Mouse (Mus musculus): ENCODE measurements around the gene Gpr3.

The Gpr3 gene

GRCm38 (mm10) chr4:133197801-133198286, 14.5 kb downstream of the Gpr3 start:
- DNase-seq = peak; percentile 61 to 77

- no peak for DNase-seq
Observed at GRCm38 (mm10) chr4:133197355-133197754, 15.0 kb downstream of the Gpr3 start.

- peak; percentile 49 to 64 for DNase-seq
Observed at GRCm38 (mm10) chr4:133196852-133197251, 15.5 kb downstream of the Gpr3 start.

GRCm38 (mm10) chr4:133196136-133196535, 16.2 kb downstream of the Gpr3 start:
- no peak for DNase-seq

- DNase-seq = no peak
Observed at GRCm38 (mm10) chr4:133195014-133195413, 17.3 kb downstream of the Gpr3 start.

- DNase-seq = no peak
Observed at GRCm38 (mm10) chr4:133194482-133194881, 17.9 kb downstream of the Gpr3 start.

GRCm38 (mm10) chr4:133189396-133189795, 22.9 kb downstream of the Gpr3 start:
- no peak for DNase-seq

GRCm38 (mm10) chr4:133186856-133187255, 25.5 kb downstream of the Gpr3 start:
- no peak for DNase-seq

- no peak for DNase-seq
Observed at GRCm38 (mm10) chr4:133185893-133186292, 26.4 kb downstream of the Gpr3 start.

- DNase-seq = peak; percentile 65 to 76
Observed at GRCm38 (mm10) chr4:133184898-133185665, 27.3 kb downstream of the Gpr3 start.

GRCm38 (mm10) chr4:133184031-133184897, 28.1 kb downstream of the Gpr3 start:
- no peak for DNase-seq

GRCm38 (mm10) chr4:133182439-133183033, 29.8 kb downstream of the Gpr3 start:
- no peak for DNase-seq

- DNase-seq = no peak
Observed at GRCm38 (mm10) chr4:133179258-133179657, 33.1 kb downstream of the Gpr3 start.

GRCm38 (mm10) chr4:133178305-133178704, 34.0 kb downstream of the Gpr3 start:
- DNase-seq = no peak

GRCm38 (mm10) chr4:133176761-133177403, 35.5 kb downstream of the Gpr3 start:
- DNase-seq = no peak

GRCm38 (mm10) chr4:133175998-133176760, 36.2 kb downstream of the Gpr3 start:
- peak in 1 of 2 experiments; percentile 49 for DNase-seq

GRCm38 (mm10) chr4:133175274-133175673, 37.1 kb downstream of the Gpr3 start:
- no peak for DNase-seq

- peak in 1 of 2 experiments; percentile 45 for DNase-seq
Observed at GRCm38 (mm10) chr4:133174361-133174760, 38.0 kb downstream of the Gpr3 start.

- no peak for DNase-seq
Observed at GRCm38 (mm10) chr4:133172451-133172850, 39.9 kb downstream of the Gpr3 start.

- no peak for DNase-seq
Observed at GRCm38 (mm10) chr4:133170616-133171015, 41.7 kb downstream of the Gpr3 start.

GRCm38 (mm10) chr4:133170056-133170524, 42.2 kb downstream of the Gpr3 start:
- no peak for DNase-seq

Data from kidney, postnatal 4 days (tissue).